Mouse (Mus musculus): ENCODE measurements around the gene Igfbp7.
"Not testable (repeated sequence)": the region's sequence is repeated elsewhere in the genome, so short reads cannot be mapped to it uniquely, and the experiment has no call there.

Gene Igfbp7

GRCm38 (mm10) chr5:77407341-77408298 is at the start of gene Igfbp7:
Gene Igfbp7 (minus strand): TSS chr5:77408041.
- DNase-seq (ENCODE audit: low spot score) = peak; percentile 86

GRCm38 (mm10) chr5:77452103-77452502 is 44.3 kb upstream of the Igfbp7 start:
- no peak for DNase-seq (ENCODE audit: low spot score)

DNA sequence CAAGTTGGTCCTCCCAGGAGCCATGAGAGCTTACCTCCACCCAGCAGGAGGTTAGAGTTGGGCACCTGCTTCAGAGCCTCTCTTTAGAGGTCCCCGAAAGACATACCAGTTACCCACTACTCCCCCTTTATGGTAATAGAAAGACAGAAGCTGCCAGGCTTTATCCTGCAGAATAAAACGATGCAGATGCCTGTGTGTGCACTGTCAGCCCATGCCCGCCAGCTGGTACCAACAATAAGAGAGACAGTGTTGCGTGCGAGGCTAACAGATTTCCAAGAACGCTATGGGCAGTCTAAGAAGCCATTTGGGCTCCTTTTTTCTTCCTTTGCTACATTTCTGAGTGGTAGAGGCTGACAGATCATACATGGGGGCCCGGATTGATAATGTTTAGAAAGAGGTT is 41.7 kb upstream of the Igfbp7 start:
- DNase-seq (ENCODE audit: low spot score) = no peak

GRCm38 (mm10) chr5:77445431-77445830 is 37.6 kb upstream of the Igfbp7 start:
- DNase-seq (ENCODE audit: low spot score) = no peak

GRCm38 (mm10) chr5:77443889-77444573 is 36.2 kb upstream of the Igfbp7 start:
- no peak for DNase-seq (ENCODE audit: low spot score)

GRCm38 (mm10) chr5:77442856-77443623 is 35.2 kb upstream of the Igfbp7 start:
- DNase-seq (ENCODE audit: low spot score) = no peak

GRCm38 (mm10) chr5:77436308-77436707 is 28.5 kb upstream of the Igfbp7 start:
- no peak for DNase-seq (ENCODE audit: low spot score)

DNA sequence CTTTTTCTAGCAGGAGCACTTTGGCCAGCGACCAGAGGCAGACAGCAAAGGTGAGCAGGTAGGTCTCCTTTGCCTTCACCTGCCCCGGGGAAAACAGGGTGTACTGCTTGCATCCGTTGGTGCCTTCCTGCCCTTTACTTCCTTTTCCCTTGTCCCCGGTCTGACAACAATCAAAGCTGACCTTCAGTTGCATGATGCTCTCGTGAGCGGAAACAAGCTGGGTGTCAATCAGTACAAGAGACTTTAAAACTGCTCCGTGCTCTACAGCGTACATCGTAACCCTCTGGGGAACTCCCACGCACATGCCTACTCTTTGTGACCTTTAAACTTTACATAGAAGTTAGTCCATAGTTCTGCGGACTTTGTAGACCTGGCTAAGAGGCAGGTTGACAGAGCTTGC is 26.2 kb upstream of the Igfbp7 start:
- no peak for DNase-seq (ENCODE audit: low spot score)

DNA sequence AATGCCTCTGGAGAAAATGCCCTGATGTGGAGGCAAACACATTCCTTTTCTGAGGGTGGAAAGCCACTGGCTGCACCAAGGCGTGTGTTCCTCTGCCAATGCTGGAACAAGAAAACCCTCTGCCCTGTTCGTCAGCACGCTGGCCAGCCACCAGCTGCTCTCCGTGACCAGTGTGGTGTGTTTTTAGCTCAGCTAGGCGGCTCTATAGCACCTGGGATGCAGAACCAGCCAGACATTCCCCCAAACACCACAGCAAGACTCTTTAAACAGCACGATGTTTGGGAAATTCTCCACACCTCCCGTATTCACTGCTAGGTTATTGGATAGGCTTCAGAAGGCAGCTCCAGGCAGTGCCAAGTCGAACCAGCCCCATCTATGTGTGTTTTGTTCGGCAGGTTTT is 25.7 kb upstream of the Igfbp7 start:
- peak; percentile 7 for DNase-seq (ENCODE audit: low spot score)

DNA sequence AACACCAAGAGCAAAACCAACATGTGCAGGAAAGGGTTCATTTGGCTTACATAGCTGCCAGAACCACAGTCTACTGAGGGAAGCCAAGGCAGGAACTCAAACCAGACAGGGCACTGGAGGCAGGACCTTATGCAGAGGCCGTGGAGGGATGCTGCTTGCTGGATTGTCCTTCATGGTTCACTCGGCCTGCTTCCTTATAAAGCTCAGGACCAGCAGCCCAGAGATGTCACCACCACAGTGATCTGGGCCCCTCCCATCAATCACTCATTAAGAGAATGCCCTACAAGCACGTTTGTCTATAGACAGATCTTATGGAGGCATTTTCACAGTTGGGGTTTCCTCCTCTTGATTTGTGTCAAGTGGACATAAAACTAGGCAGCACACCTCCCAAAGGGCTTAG is 25.3 kb upstream of the Igfbp7 start:
- no peak for DNase-seq (ENCODE audit: low spot score)

DNA sequence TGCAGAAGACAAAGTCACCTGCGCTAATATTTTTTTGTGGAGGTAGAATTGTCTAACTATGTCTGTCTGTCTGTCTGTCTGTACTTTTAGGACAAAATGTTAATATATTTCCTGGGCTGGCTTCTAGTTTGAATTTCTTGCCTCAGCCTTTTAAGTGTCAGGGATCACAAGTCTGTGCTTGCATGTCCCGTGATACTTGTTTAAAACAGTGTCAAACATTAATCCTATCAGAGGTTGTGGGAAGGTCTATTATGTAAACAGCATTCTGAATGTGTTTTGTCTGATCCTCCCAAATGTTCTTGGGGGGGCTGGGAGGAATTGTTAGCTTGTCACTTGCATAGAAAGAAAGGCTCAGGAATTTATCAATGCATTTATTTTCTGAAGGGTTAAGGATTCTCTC is 24.6 kb upstream of the Igfbp7 start:
- DNase-seq (ENCODE audit: low spot score) = no peak

DNA sequence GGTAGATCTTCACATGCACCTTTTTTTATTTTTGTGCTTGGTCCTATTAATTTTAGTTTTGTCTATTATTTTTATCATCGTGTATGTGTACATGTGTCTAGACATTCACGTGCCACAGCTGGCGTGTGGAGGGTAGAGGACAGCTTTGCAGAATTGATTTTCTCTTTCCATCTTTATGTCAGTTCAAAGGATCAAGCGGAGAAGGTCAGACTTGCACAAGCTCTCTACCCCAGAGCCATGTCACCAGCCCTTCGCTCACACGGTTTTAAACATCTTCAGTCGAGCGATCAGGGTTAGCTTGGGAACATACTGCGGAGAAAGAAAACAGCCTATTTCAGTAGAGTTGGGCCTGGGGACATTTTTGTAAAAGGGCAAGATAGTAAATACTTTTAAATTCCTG is 23.2 kb upstream of the Igfbp7 start:
- no peak for DNase-seq (ENCODE audit: low spot score)

DNA sequence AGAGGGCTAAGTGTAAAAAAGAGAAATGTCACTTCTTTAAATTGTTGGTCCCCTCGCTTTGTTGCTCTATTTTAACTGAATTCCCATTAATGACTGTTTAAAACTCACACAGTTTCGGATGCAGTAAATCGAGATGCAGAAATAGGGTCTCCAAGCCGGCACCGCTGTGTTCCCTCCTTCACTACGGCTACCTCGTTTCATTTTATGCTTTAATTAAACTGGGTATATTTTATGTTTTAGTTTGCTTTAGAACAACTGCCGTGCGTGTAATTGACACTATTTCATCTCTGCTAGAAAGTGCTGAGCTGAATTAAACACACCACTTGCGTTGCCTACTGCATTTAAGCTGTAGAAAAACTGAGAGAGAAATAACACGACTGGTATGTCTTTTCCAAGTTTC is 22.6 kb upstream of the Igfbp7 start:
- DNase-seq (ENCODE audit: low spot score) = no peak

GRCm38 (mm10) chr5:77430049-77430448 is 22.2 kb upstream of the Igfbp7 start:
- no peak for DNase-seq (ENCODE audit: low spot score)

- no peak for DNase-seq (ENCODE audit: low spot score)
Measured at GRCm38 (mm10) chr5:77428526-77428925, 20.7 kb upstream of the Igfbp7 start.

DNA sequence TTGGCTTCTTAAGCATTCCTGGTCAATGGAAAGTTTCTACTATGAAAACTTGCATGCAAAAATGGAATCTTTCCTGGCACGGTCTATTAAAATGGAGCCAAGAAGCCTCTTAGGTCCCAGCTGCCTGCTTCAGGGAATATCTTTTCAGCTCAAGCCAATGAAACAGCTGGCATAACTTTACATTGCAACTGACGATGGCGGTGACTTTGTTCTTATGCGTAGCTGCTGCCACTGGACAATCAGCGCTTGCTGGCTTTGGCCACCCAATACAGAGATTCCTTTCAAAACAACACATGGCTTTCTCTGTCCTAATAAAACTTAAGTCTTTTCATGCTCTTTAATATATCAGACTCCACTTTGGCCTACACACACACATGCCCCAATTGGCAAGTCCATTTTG is 20.1 kb upstream of the Igfbp7 start:
- no peak for DNase-seq (ENCODE audit: low spot score)

DNA sequence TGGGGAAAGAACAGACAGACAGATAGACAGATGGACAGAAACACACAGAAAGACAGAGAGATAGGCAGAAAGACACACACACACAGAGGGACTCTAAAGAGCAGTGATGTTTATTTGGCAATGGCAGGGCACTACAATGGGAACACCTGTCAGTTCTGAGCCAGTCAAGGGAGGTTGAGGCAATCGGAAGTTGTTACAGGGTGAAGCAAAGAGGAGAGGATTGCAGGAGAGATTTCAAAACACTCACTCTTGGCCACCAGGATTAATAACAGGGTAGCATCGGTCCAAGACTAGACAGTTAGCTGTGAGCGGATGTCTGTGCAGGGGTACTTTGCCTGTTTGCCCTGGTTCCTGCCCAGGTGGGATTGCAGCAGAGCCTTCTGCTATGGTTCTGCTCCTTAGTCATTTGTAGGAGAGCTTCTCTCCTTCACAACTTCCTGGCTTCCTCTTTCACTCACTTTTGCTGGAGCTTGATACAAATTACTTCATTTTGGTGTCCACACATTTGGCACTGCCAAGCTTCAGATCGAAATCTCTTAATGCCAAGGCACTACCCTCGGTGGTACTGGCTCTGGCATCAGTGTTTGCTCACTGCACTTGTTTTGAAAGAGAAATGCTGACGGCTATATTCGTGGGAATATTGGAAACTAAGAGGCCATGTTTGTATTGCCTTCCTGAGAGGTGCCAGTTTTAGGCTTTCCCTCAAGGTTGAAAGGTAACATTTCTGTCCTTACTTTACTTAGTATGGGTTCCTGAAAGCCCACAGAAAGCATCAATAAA is 18.1 kb upstream of the Igfbp7 start:
- DNase-seq (ENCODE audit: low spot score) = no peak

GRCm38 (mm10) chr5:77419537-77419936 is 11.7 kb upstream of the Igfbp7 start:
- DNase-seq (ENCODE audit: low spot score) = not testable (repeated sequence)

- DNase-seq (ENCODE audit: low spot score) = no peak
Measured at GRCm38 (mm10) chr5:77416058-77416457, 8.2 kb upstream of the Igfbp7 start.

GRCm38 (mm10) chr5:77408530-77408929 is 689 bp upstream of the Igfbp7 start:
- no peak for DNase-seq (ENCODE audit: low spot score)

GRCm38 (mm10) chr5:77406371-77406871 is 1.4 kb downstream of the Igfbp7 start:
- DNase-seq (ENCODE audit: low spot score) = peak; percentile 73

Data from urinary bladder, postnatal 14 days (tissue).